Mouse (Mus musculus) cortical plate, adult 2 months (tissue): ENCODE measurements at regions not wholly inside any gene's neighbourhood (a gene's known extent, or its start where the extent isn't known, plus 50 kb on each side); places are given as distances from the start of the nearest gene placed in this dataset.

ENCODE experiments used
- CTCF ChIP-seq: fragments of 200-500 bp; IDR thresholded peaks from 2 replicates; pipeline ENCODE4 v1.5.1; 2011; ENCODE audit warnings: mild to moderate bottlenecking, control low read depth, low read length; ENCODE audit not compliant: insufficient read depth; ENCODE audit errors: extremely low read depth
- POLR2A ChIP-seq: fragments of 200-500 bp; IDR thresholded peaks from 2 replicates; pipeline ENCODE4 v1.6.1; 2011; ENCODE audit warnings: mild to moderate bottlenecking, low read length, control low read depth; ENCODE audit not compliant: insufficient read depth; ENCODE audit errors: extremely low read depth

- TF ChIP-seq CTCF (no peak), POLR2A (no peak)
Measured at GRCm38 (mm10) chr2:50417643-50418042, 121.0 kb upstream of the Mmadhc start.
